Mouse (Mus musculus) CD4-positive, CD25-positive, alpha-beta regulatory T cell, adult 4 months (primary cell): ENCODE data around the gene Polr3h. TPM values are rescaled to one million over a fixed set of nuclear protein-coding genes. Genes with fewer than 3 reads are reported as not detected.
"Not testable (repeated sequence)": the region's sequence is repeated elsewhere in the genome, so short reads cannot be mapped to it uniquely, and the experiment has no call there.

Source experiments
- ATAC-seq: one replicate; pipeline ENCODE4 v1.8.0; 2017
- polyA plus RNA-seq, 2 experiments: library from polyadenylated mRNA; unstranded; fragments of 100-300 nt; shearing (Covaris generic); gene quantifications; one replicate each; pipeline ENCODE4 v1.2.1; 2017

Gene Polr3h
- polyA plus RNA-seq, 2 experiments from 2014 or later, result 22.0 to 26.3 TPM

DNA sequence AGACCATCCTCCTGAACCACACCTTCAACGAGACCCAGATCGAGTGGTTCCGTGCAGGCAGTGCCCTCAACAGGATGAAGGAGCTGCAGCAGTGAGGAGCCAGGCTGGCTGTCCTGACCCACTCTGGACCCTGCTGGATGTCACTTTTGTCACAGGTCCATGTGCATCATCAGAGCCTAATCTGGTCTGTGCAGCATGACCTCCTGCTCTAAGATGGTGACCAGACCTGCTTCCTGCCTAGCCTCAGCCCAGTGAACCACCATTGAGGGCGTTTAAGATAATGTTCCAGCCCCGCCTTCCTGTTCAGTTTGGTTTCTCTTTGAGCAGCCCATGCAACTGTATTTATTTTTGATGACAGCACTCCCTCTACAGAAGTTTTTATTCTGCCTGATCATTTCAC, 11.4 kb downstream of the Polr3h start:
- no peak for ATAC-seq

- no peak for ATAC-seq
Measured at GRCm38 (mm10) chr15:81912498-81912897, 13.5 kb downstream of the Polr3h start.

DNA sequence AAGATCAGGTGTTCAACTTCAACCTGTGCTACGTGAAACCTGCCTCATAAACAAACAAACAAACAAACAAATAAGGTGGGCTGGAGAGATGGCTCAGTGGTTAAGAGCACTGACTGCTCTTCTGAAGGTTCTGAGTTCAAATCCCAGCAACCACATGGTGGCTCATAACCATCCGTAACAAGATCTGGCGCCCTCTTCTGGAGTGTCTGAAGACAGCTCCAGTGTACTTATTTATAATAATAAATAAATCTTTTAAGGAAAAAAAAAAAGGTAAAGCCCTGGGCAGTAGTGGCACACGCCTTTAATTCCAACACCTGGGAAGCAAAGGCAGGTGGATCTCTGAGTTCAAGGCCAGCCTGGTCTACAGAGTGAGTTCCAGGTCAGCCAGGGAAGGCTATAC, 17.3 kb downstream of the Polr3h start:
- not testable (repeated sequence) for ATAC-seq

GRCm38 (mm10) chr15:81907953-81908352, 18.1 kb downstream of the Polr3h start:
- ATAC-seq, result no peak

DNA sequence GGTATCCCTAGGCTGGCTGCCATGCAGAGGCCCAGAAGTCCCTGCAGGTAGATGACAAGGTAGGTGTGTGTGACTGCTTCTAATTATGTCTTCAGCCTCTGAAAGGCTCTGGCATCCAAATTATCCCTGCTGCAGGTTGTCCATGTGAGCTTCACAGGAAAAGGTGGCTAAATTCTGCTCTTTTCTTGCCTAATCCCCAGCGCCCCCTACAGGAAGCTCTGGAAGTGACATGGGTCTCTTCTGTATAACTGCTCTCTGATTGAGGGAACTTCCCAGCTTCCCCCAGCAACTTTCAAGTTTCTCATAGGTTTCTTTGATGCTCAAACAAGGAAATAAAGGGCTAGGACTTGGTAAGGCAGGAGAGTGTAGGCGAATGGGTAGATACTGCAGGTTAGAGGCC, 21.1 kb downstream of the Polr3h start:
- peak; percentile 80 for ATAC-seq

- no peak for ATAC-seq
Measured at GRCm38 (mm10) chr15:81898751-81899150, 27.3 kb downstream of the Polr3h start.

DNA sequence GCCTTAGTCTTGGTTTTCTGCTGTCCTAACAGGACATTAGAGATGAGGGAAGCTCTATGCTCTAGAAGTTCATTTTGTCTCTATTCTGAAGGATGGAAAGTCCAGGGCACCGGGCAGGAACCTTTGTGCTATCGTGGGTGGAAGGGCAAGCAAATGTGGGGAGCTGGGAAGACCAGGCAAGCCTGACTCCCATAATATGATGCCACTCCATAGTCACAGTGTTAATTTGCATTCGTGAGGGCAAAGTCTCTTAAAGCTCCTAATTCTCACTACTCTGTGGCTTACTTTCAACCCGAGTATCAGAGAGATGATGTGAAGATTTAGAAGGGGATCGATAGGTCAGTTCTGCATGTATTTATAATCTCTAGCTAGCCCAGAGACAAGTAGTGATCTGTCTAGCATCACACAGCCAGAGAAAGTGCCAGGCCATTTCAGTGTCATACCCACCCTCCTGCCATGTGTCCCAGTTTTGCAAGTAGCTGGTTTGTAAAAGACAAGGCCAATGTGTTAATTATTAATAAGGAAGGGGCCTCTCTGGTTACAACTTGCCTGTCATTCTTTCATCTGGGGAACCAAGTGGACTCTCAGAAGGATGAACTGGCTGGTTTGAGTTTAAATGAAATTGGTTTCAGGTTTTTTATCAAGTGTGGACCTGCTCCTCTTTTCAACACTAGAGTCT, 28.3 kb downstream of the Polr3h start:
- ATAC-seq, result no peak

- ATAC-seq, result no peak
Measured at GRCm38 (mm10) chr15:81896407-81896806, 29.6 kb downstream of the Polr3h start.

DNA sequence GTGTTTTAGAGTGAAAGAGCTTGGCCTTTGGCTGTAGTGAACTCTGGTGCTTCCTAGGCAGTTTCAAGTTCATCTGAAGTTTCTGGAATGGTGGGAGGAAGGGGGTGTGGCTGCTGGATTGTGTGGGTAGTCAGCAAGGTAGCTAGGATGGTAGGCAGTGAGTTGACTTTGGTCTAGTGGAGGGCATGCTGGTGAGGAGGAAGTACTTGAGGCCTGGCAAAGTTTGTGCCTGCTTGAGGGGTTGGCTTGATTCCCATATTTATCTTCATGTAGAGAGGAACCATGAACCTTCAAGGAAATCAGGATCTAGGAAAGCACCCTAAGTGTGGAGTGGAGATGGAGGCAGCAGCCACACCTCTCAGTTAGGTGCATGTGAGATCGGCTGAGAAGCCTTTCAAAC, 32.0 kb downstream of the Polr3h start:
- no peak for ATAC-seq

DNA sequence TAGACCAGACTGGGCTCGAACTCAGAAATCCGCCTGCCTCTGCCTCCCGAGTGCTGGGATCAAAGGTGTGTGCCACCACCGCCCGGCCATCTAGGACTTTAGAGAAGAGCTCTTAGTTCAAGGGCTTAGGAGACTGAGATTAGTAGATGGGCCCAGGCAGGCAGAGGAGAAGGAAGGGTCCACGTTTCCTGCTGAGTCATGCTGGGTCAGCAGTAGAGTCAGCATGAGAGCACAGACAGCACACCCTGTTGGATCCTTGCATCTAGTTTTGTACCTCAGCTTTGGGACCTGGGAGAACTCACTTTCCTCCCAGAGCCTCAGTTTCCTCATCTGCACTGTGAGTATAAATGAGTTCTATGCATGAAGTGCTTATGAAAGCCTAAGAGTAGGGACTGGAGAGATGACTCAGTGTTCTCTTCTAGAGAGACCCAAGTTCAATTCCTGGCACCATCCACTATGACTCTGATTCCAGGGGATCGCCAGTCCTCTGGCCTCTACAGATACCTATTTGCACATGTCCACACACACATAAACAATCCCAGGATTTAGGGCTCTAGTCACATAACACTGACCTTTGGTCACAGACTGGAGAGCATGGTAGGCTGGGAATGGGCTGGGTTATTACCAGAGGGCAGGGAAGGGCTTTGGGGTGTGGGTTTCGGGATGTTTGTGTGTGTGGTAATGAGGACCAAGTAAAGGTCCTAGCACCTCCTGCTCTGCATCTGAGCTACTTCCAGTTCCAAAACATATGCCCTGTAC, 34.0 kb downstream of the Polr3h start:
- ATAC-seq, result no peak

DNA sequence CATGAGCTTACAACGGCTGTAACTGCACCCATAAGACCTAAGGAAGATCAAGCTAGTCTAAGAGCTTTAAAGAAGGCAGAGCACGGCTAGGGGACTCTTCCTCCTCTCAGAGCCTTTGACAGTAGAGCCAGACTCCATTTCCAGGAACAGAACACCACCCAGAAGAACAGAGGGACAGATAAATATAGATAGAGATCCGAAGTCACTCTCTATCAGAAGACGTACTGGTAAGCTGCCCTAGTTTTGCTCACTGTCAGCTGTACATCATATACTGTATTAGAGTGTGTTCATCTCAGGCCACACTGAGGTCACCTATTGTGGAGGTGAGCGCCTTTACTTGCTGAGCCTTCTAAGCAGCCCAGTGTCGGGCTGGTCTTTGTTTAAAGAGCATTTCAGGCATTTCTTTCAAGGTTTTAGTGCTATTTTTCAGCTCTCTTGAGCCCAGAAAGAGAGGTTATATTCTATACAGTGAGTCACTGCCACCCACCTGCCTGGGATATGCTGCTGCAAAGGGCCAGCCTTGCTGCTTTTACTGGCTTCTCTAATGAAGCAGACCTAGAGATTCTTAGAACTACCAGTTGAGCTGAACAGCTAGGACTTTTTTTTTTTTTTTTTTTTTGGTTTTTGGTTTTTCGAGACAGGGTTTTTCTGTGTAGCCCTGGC, 34.8 kb downstream of the Polr3h start:
- ATAC-seq, result no peak

DNA sequence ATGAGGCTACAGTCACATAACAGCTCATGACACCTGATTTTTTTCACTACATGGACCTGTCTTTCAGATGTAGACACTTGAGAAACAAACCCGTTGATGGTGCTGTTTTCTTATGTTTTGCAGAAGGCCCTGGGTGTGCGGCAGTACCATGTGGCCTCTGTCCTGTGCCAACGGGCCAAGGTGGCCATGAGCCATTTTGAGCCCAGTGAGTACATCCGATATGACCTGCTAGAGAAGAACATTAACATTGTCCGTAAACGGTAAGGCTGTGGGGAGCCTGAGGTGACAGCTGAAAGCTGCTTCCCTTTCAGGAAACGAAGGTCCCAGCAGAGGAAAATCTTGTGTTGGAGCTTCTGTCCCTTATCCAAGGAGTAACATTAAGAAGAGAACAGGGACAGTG, 36.9 kb downstream of the Polr3h start:
- ATAC-seq, result no peak

DNA sequence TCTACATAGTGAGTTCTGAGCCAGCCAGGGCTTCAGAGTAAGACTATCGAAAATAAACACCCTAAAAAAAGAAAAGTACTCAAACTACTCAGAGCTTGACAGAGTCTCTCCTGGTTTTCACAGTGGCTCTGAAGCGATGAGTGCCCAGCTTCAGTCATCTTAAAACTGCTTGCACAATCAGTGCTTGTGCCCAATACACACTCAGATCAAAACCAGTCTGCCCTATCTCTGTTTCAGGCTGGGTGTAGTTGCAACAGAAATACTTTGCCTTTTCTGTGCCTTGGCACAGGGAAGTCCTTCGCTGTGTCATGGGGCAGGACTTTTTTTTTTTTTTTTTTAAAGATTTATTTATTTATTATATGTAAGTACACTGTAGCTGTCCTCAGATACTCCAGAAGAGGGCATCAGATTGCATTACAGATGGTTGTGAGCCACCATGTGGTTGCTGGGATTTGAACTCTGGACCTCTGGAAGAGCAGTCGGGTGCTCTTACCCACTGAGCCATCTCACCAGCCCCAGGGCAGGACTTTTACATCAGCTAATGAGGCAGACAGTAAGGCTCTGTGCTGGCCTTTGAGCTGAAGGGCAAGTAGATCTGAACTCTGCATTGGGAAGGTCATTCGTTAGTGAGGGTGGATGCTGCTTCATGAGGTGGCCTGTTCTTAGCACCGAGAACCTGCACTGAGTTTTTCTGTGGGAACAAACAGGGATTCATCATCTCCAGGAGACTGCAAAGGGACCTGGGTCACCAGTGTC, 39.1 kb downstream of the Polr3h start:
- ATAC-seq, result no peak

DNA sequence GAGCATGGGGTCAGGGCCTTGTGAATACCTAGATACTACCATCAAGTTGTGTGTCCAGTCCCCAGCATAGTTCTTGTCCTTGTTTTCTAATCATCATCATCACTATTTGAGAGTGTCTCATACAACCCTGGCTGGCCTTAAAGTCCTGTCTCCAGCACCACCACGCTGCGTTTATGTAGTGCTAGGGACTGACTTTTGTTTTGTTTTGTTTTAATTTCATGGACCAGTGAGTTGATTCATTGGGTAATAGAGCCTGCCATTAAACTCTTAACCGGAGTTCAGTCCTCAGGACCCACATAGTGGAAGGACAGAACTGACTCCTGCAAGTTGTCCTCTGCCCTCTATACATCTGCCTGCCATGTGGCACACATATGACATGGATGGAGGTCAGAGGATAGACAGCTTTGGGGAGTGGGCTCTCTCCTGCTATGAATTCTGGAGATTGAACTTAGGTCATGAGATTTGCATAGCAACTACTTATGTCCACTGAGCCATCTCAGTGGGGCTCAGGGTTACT, 40.6 kb downstream of the Polr3h start:
- ATAC-seq, result no peak

DNA sequence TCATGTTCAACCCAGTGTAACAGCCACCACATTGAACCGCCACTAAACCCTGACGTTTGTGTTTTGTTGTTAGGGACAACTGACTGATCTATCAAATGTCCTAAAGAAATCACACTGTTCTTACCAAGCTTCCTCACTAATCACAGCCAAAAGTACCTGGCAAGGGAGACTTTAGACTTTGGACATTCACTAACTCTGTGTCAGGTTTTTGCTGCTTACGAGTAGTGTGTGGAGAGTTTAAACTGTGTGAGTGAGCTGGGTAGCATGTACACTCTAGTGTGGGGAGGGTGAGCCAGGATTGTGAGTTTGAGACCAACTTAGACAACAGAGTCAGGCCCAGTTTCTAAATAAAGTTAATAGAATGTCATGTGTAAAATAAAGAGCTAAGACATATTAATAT, 43.7 kb downstream of the Polr3h start:
- ATAC-seq, result no peak

DNA sequence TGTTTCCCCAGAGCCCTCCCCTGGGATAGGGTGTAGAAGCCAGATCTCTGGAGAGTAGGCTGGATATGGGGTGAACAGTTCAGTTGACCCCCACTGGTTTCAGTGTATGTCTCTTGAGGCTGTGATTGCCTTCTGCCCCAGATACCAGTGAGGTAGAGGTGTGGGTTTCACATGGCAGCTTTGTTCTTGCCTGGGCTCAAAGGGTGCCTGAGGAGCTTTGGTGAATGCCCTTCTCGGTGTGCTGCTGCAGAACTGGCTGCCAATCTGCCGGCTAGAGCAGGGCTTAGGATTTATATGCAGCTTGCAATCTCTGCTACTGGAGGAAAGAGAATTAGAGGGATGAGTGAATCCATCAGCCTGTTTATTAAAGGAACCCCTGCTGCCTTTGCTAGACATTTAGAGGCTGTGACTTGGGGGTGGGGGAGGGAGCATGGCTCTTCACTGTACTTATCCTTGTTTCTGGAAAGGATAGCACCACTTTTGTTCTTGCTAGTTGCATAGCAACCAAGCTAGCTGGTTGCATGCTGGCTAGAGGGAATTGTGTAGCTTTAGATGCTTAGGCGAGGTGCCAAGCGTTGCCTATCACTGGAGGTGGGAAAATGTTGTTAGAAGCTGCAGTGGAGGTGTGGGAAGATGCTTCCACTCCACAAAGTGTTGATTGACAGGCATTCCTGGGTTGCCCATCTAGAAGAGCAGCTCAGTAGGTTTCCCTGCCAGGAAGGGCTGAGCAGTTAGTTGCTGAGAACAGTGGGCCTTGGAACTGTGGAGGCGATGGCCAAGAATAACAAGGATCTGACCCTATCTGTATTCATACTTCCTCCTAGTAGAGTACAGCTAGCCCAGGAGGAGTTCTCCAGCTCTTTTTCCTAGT, 46.3 kb downstream of the Polr3h start:
- ATAC-seq, result no peak

DNA sequence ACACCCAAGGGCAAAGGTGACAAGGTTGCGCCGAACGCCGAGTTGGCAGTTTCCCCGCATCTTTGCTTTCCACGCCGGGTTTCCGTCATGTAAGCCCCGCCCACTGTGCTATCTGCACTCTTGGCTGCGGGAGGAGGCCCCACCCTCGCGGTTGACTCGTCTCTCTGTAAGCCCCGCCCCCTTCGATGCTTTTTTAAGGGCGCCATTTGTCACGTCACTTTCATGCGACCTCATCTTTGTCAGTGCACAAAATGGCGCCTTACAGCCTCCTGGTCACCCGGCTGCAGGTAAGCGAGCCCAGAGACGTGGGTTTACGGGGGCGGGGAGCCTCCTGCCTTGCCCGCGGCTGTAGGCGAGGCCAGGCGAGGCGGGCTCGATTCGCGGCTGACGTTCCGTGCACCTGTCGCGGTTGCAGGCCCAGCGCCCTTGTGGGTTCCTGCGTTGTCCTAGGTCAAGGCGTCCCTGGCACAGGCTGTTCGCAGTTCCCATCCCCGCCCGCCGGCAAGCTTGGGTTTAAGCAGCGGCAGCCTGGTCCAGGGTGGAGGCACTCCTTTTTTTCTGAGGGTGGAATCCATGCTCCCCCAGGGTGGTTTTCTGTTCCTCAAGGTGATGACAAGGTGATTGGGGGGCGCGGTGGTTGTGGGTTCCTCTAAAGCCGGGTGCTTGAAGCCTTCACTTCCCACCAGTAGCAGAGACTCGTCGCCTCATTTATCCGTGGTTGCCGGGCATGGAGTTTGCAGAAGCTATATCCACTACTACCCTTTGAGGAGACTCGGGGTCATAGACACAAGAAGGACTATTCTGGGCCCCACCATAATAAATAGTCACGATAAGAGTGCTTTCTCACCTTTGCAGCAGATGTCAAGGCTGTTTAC, 53.5 kb downstream of the Polr3h start, which contains the start of gene Aco2:
Gene Aco2 (plus strand): TSS at position 48 of the 875 bp plus-strand sequence.
- peak; percentile 86 for ATAC-seq

DNA sequence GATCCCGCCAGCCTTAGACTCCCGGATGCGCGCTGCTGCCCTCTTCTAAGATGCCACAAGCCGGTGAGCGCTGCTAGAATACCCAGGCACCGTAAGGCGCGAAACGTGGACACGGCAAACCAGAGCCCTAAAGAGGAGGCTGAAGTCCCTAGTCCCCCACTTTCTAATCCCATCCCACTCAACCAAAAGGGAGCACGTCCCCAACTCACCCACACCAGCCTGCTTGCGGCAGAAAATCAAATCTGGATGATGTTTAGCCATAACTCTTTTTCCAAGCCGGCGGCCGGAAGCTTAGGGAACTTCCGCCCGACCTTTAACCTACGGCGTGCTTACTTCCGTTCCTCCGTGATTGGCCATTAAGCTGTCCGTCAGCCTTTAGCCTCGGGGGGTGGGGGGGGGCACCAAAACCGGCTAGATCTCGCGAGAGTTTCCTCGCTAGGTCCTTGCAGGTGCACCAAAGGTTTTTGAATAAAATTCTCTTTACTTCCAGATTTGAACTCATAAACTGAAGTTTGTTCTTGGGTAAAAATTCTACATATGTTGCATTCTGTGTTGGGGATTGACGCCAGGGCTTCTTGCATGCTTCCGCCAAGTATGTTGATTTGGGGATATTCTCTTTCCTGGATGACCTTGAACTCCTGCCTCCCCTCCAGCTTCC, 54.3 kb downstream of the Polr3h start, which contains the start of gene Phf5a:
Gene Phf5a (minus strand): TSS at position 308 of the 658 bp plus-strand sequence.
- peak; percentile 88 for ATAC-seq

- no peak for ATAC-seq
Measured at GRCm38 (mm10) chr15:81869985-81870384, 56.1 kb downstream of the Polr3h start.

DNA sequence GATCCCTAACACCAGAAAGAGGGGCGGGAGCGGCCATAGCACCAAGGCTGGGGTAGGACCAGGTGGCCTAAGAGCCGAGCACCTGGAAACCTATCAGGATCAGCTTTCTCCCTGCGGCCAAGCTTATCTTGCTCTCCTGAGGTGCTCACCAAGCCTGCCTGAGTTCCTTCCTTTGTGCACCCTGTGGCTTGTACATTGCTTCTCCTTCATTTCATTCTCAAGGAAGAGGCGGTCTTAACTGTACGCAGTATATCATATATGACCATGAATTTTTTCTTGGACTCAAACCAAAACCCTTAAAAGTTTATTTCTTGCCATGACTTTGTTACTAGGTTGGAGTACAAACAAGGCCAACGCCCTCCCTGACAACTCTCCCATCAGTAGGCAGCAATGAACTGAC, 61.8 kb downstream of the Polr3h start:
- ATAC-seq, result no peak
